Mouse (Mus musculus): ENCODE measurements around the gene Tsr2. TPM values are rescaled to one million over a fixed set of nuclear protein-coding genes. Genes with fewer than 3 reads are reported as not detected.

Tsr2 gene
- polyA plus RNA-seq, 1 experiment from 2014 or later = 42.4 TPM

- H3K4me2 ChIP-seq = no peak overlapping the region
These were observed 28.5 kb downstream of the Tsr2 start for GRCm38 (mm10) chrX:151067876-151068275.

GRCm38 (mm10) chrX:151066071-151066666, 30.2 kb downstream of the Tsr2 start:
- Histone ChIP-seq H3K4me3 (no peak overlapping the region), H3K27me3 (peaks cover 10% of the 10 kb centered on the region), H3K4me1 (no peaks in the 10 kb centered on the region), H3K4me2 (no peak overlapping the region), H3K36me3 (peaks cover 31% of the 10 kb centered on the region), H3K27ac (no peak overlapping the region), H3K9me3 (no peaks in the 10 kb centered on the region), H3K9ac (no peak overlapping the region)
- no peak for ATAC-seq (ENCODE audit: insufficient number of reproducible peaks, insufficient read depth, low FRiP score, low TSS enrichment, low read depth)
- 83% methylated on average over 7 of the region's 7 CpGs for WGBS

More at GRCm38 (mm10) chrX:151067876-151068275, 28.5 kb downstream of the Tsr2 start:
- peaks cover 47% of the 10 kb centered on the region for H3K36me3 ChIP-seq
- no peak for ATAC-seq (ENCODE audit: insufficient number of reproducible peaks, insufficient read depth, low FRiP score, low TSS enrichment, low read depth)
- H3K9me3 ChIP-seq = no peaks in the 10 kb centered on the region
- H3K4me3 ChIP-seq = no peak overlapping the region
- H3K4me1 ChIP-seq = no peaks in the 10 kb centered on the region
- peaks cover 15% of the 10 kb centered on the region for H3K27me3 ChIP-seq
- no peak overlapping the region for H3K27ac ChIP-seq
- WGBS = 84% methylated on average over 5 of the region's 5 CpGs
- no peak overlapping the region for H3K9ac ChIP-seq

GRCm38 (mm10) chrX:151061615-151062299, 34.6 kb downstream of the Tsr2 start:
- no peaks in the 10 kb centered on the region for H3K4me1 ChIP-seq
- no peak overlapping the region for H3K4me3 ChIP-seq
- H3K27me3 ChIP-seq = peaks cover 10% of the 10 kb centered on the region
- peaks cover 2% of the 10 kb centered on the region; the same call in 1 of the 2 replicates for H3K36me3 ChIP-seq
- no peaks in the 10 kb centered on the region for H3K9me3 ChIP-seq
- H3K4me2 ChIP-seq = no peak overlapping the region
- no peak for ATAC-seq (ENCODE audit: insufficient number of reproducible peaks, insufficient read depth, low FRiP score, low TSS enrichment, low read depth)
- H3K9ac ChIP-seq = no peak overlapping the region
- WGBS = 71% methylated on average over 3 of the region's 3 CpGs
- H3K27ac ChIP-seq = no peak overlapping the region

GRCm38 (mm10) chrX:151059346-151059745, 37.0 kb downstream of the Tsr2 start:
- 67% methylated on average over 1 of the region's 1 CpGs for WGBS
- Histone ChIP-seq H3K4me3 (no peak overlapping the region), H3K36me3 (no peaks in the 10 kb centered on the region), H3K4me1 (peaks cover 2% of the 10 kb centered on the region), H3K27me3 (peaks cover 7% of the 10 kb centered on the region; the same call in 1 of the 2 replicates), H3K9me3 (no peaks in the 10 kb centered on the region), H3K4me2 (no peak overlapping the region), H3K27ac (no peak overlapping the region), H3K9ac (no peak overlapping the region)
- no peak for ATAC-seq (ENCODE audit: insufficient number of reproducible peaks, insufficient read depth, low FRiP score, low TSS enrichment, low read depth)

GRCm38 (mm10) chrX:151055559-151055958, 40.8 kb downstream of the Tsr2 start:
- no peak for ATAC-seq (ENCODE audit: insufficient number of reproducible peaks, insufficient read depth, low FRiP score, low TSS enrichment, low read depth)
- H3K4me1 ChIP-seq = peaks cover 15% of the 10 kb centered on the region
- H3K9ac ChIP-seq = no peak overlapping the region
- no peak overlapping the region for H3K4me3 ChIP-seq
- no peaks in the 10 kb centered on the region for H3K9me3 ChIP-seq
- WGBS = 30% methylated on average over 1 of the region's 1 CpGs
- H3K27ac ChIP-seq = no peak overlapping the region
- H3K36me3 ChIP-seq = no peaks in the 10 kb centered on the region
- peaks cover 7% of the 10 kb centered on the region; the same call in 1 of the 2 replicates for H3K27me3 ChIP-seq
- no peak overlapping the region for H3K4me2 ChIP-seq

GRCm38 (mm10) chrX:151054489-151054888, 41.9 kb downstream of the Tsr2 start:
- H3K27me3 ChIP-seq = peaks cover 7% of the 10 kb centered on the region; the same call in 1 of the 2 replicates
- no peak overlapping the region for H3K9ac ChIP-seq
- ATAC-seq (ENCODE audit: insufficient number of reproducible peaks, insufficient read depth, low FRiP score, low TSS enrichment, low read depth) = no peak
- H3K9me3 ChIP-seq = no peaks in the 10 kb centered on the region
- WGBS = 40% methylated on average over 5 of the region's 6 CpGs
- peaks cover 22% of the 10 kb centered on the region for H3K4me1 ChIP-seq
- H3K27ac ChIP-seq = peak overlapping the region; percentile 60; the same call in 1 of the 2 replicates
- peak overlapping the region; percentile 37 for H3K4me2 ChIP-seq
- peak overlapping the region; percentile 9; the same call in 1 of the 2 replicates for H3K4me3 ChIP-seq
- no peaks in the 10 kb centered on the region for H3K36me3 ChIP-seq

- no peaks in the 10 kb centered on the region for H3K9me3 ChIP-seq
- no peaks in the 10 kb centered on the region for H3K36me3 ChIP-seq
- no peak overlapping the region for H3K27ac ChIP-seq
- no peak for ATAC-seq (ENCODE audit: insufficient number of reproducible peaks, insufficient read depth, low FRiP score, low TSS enrichment, low read depth)
- H3K4me3 ChIP-seq = no peak overlapping the region
- WGBS = 75% methylated on average over 7 of the region's 7 CpGs
- no peak overlapping the region for H3K4me2 ChIP-seq
- H3K27me3 ChIP-seq = no peaks in the 10 kb centered on the region; the same call in 1 of the 2 replicates
- H3K9ac ChIP-seq = no peak overlapping the region
- H3K4me1 ChIP-seq = peaks cover 33% of the 10 kb centered on the region
These were observed 46.0 kb downstream of the Tsr2 start for GRCm38 (mm10) chrX:151050337-151050736.

- WGBS = 52% methylated on average over 8 of the region's 8 CpGs
- no peaks in the 10 kb centered on the region; the same call in 1 of the 2 replicates for H3K27me3 ChIP-seq
- no peak for ATAC-seq (ENCODE audit: insufficient number of reproducible peaks, insufficient read depth, low FRiP score, low TSS enrichment, low read depth)
- peak overlapping the region; percentile 68 for H3K4me2 ChIP-seq
- 0 out of 2 replicates have a peak overlapping the region, but pooled peaks have one; percentile 89 for H3K9ac ChIP-seq
- no peaks in the 10 kb centered on the region for H3K9me3 ChIP-seq
- H3K27ac ChIP-seq = no peak overlapping the region
- H3K36me3 ChIP-seq = no peaks in the 10 kb centered on the region
- peak overlapping the region; percentile 65; the same call in 1 of the 2 replicates for H3K4me3 ChIP-seq
- peaks cover 33% of the 10 kb centered on the region for H3K4me1 ChIP-seq
These were observed 46.6 kb downstream of the Tsr2 start for GRCm38 (mm10) chrX:151049661-151050215.

GRCm38 (mm10) chrX:151047431-151048058, 48.8 kb downstream of the Tsr2 start:
- WGBS = 28% methylated on average over 30 of the region's 56 CpGs
- H3K4me1 ChIP-seq = peaks cover 19% of the 10 kb centered on the region; the same call in 1 of the 2 replicates
- H3K9ac ChIP-seq = peak overlapping the region; percentile 89
- no peaks in the 10 kb centered on the region for H3K9me3 ChIP-seq
- H3K27ac ChIP-seq = peak overlapping the region; percentile 90
- H3K36me3 ChIP-seq = no peaks in the 10 kb centered on the region
- H3K27me3 ChIP-seq = no peaks in the 10 kb centered on the region
- peak; percentile 53 for ATAC-seq (ENCODE audit: insufficient number of reproducible peaks, insufficient read depth, low FRiP score, low TSS enrichment, low read depth)
- H3K4me3 ChIP-seq = peak overlapping the region; percentile 65
- H3K4me2 ChIP-seq = peak overlapping the region; percentile 68

- 27% methylated on average over 50 of the region's 62 CpGs for WGBS
These were observed 49.4 kb downstream of the Tsr2 start for GRCm38 (mm10) chrX:151046777-151047430.

GRCm38 (mm10) chrX:151046321-151046720, 50.0 kb downstream of the Tsr2 start:
- Histone ChIP-seq H3K4me2 (peak overlapping the region; percentile 68), H3K4me1 (peaks cover 19% of the 10 kb centered on the region; the same call in 1 of the 2 replicates), H3K9me3 (no peaks in the 10 kb centered on the region), H3K27me3 (no peaks in the 10 kb centered on the region), H3K4me3 (peak overlapping the region; percentile 65), H3K36me3 (no peaks in the 10 kb centered on the region), H3K27ac (peak overlapping the region; percentile 90), H3K9ac (no peak overlapping the region)
- no peak for ATAC-seq (ENCODE audit: insufficient number of reproducible peaks, insufficient read depth, low FRiP score, low TSS enrichment, low read depth)
- 46% methylated on average over 11 of the region's 11 CpGs for WGBS

More at GRCm38 (mm10) chrX:151046777-151047430, 49.4 kb downstream of the Tsr2 start:
- Histone ChIP-seq H3K27me3 (no peaks in the 10 kb centered on the region), H3K4me1 (peaks cover 19% of the 10 kb centered on the region; the same call in 1 of the 2 replicates), H3K4me3 (peak overlapping the region; percentile 65), H3K27ac (peak overlapping the region; percentile 90), H3K4me2 (peak overlapping the region; percentile 68), H3K9ac (peak overlapping the region; percentile 89), H3K9me3 (no peaks in the 10 kb centered on the region), H3K36me3 (no peaks in the 10 kb centered on the region)
- peak; percentile 77 for ATAC-seq (ENCODE audit: insufficient number of reproducible peaks, insufficient read depth, low FRiP score, low TSS enrichment, low read depth)
